Mouse (Mus musculus) CH12.LX (cell line): ENCODE measurements at regions not wholly inside any gene's neighbourhood (a gene's known extent, or its start where the extent isn't known, plus 50 kb on each side); places are given as distances from the start of the nearest gene placed in this dataset.

Source experiments
- DNase-seq: peaks from one replicate; pipeline ENCODE4 v3.0.0-alpha.2; 2013; ENCODE audit errors: extremely low read depth
- H3K27ac ChIP-seq: 2 replicates; pipeline ENCODE4 v1.5.1; 2012; ENCODE audit warnings: low read depth, mild to moderate bottlenecking, control low read depth, moderate library complexity; ENCODE audit not compliant: insufficient read depth
- H3K27me3 ChIP-seq: replicated peaks from 2 replicates; pipeline ENCODE3; 2012; ENCODE audit warnings: inconsistent platforms
- H3K36me3 ChIP-seq, 2 experiments: replicated peaks in 1 of 2; 2 replicates each; pipeline versions ENCODE3 to v1.6.1; 2012; ENCODE audit warnings: inconsistent platforms in 1 of 2, low read length in 1 of 2, mild to moderate bottlenecking in 1 of 2, mixed read lengths in 1 of 2, moderate library complexity in 1 of 2; ENCODE audit not compliant: control insufficient read depth in 1 of 2, insufficient read depth in 1 of 2
- H3K4me1 ChIP-seq, 2 experiments: 2 replicates each; pipeline ENCODE4 v1.6.1; 2012; ENCODE audit warnings: inconsistent platforms in 1 of 2, moderate library complexity in 1 of 2; ENCODE audit not compliant: insufficient read depth in 2 of 2, control insufficient read depth in 1 of 2
- H3K4me2 ChIP-seq: 2 replicates; pipeline ENCODE4 v1.6.1; 2012; ENCODE audit warnings: low read depth, mild to moderate bottlenecking, control low read depth; ENCODE audit not compliant: poor library complexity, insufficient read depth, severe bottlenecking
- H3K4me3 ChIP-seq, 3 experiments: fragments of 150-350 bp in 1 of 3; sonication (generic) in 1 of 3; replicated peaks in 1 of 3; 2 replicates each; pipeline versions ENCODE3 to v1.5.1; 2011 to 2012; ENCODE audit warnings: low read depth in 2 of 3, low read length in 2 of 3, mild to moderate bottlenecking in 2 of 3, moderate library complexity in 2 of 3, control low read depth in 1 of 3, improper control_type of control experiment in 1 of 3, inconsistent platforms in 1 of 3, mixed read lengths in 1 of 3; ENCODE audit not compliant: poor library complexity in 1 of 3
- H3K79me2 ChIP-seq: replicated peaks from 2 replicates; pipeline ENCODE4 v1.6.1; 2012; ENCODE audit warnings: mild to moderate bottlenecking, moderate library complexity; ENCODE audit not compliant: control insufficient read depth, poor library complexity, insufficient read depth, severe bottlenecking; ENCODE audit errors: extremely low read depth
- H3K9ac ChIP-seq: 2 replicates; pipeline ENCODE4 v1.6.1; 2012; ENCODE audit warnings: low read depth, mild to moderate bottlenecking, control low read depth, moderate library complexity; ENCODE audit not compliant: insufficient read depth
- H3K9me3 ChIP-seq: replicated peaks from 2 replicates; pipeline ENCODE3; 2012; ENCODE audit warnings: low read length, inconsistent platforms, mixed read lengths
- CHD1 ChIP-seq: IDR thresholded peaks from 2 replicates; pipeline ENCODE4 v1.6.1; 2012; ENCODE audit warnings: low read depth, low read length, improper control_type of control experiment, inconsistent platforms
- CTCF ChIP-seq, 2 experiments: IDR thresholded peaks in 1 of 2; conservative IDR thresholded peaks in 1 of 2; 2 replicates each; pipeline ENCODE4 v1.5.1; 2011 to 2012; ENCODE audit warnings: low read depth in 2 of 2, low read length in 2 of 2, improper control_type of control experiment in 1 of 2, inconsistent platforms in 1 of 2, mild to moderate bottlenecking in 1 of 2, moderate library complexity in 1 of 2
- EP300 ChIP-seq: IDR thresholded peaks from 2 replicates; pipeline ENCODE4 v1.6.1; 2011; ENCODE audit warnings: low read length, improper control_type of control experiment
- ETS1 ChIP-seq: conservative IDR thresholded peaks from 2 replicates; pipeline ENCODE4 v1.6.1; 2012; ENCODE audit warnings: low read depth, mild to moderate bottlenecking, inconsistent platforms, low read length, improper control_type of control experiment, moderate library complexity
- JUN ChIP-seq: IDR thresholded peaks from 2 replicates; pipeline ENCODE4 v1.6.1; 2011; ENCODE audit warnings: low read depth, mild to moderate bottlenecking, low read length, improper control_type of control experiment, moderate library complexity; ENCODE audit not compliant: insufficient read depth
- JUND ChIP-seq: conservative IDR thresholded peaks from 2 replicates; pipeline ENCODE4 v1.6.1; 2011; ENCODE audit warnings: low read depth, low read length, improper control_type of control experiment
- MYC ChIP-seq: IDR thresholded peaks from 2 replicates; pipeline ENCODE4 v1.6.1; 2011; ENCODE audit warnings: low read depth, mild to moderate bottlenecking, improper control_type of control experiment, low read length
- PAX5 ChIP-seq: IDR thresholded peaks from 2 replicates; pipeline ENCODE4 v1.6.1; 2012; ENCODE audit warnings: low read length, inconsistent platforms, mixed read lengths
- RAD21 ChIP-seq: IDR thresholded peaks from 2 replicates; pipeline ENCODE4 v1.6.1; 2011; ENCODE audit warnings: low read depth, mild to moderate bottlenecking, low read length, improper control_type of control experiment, moderate library complexity
- RCOR1 ChIP-seq: conservative IDR thresholded peaks from 2 replicates; pipeline ENCODE4 v1.6.1; 2012; ENCODE audit warnings: low read depth, mild to moderate bottlenecking, inconsistent platforms, low read length, improper control_type of control experiment
- SMC3 ChIP-seq: IDR thresholded peaks from 2 replicates; pipeline ENCODE4 v1.6.1; 2011; ENCODE audit warnings: low read depth, low read length, improper control_type of control experiment
- USF1 ChIP-seq: IDR thresholded peaks from 2 replicates; pipeline ENCODE4 v1.6.1; 2014; ENCODE audit warnings: low read depth, mild to moderate bottlenecking, inconsistent platforms, low read length, improper control_type of control experiment
- ZKSCAN1 ChIP-seq: IDR thresholded peaks from 2 replicates; pipeline ENCODE4 v1.6.1; 2012; ENCODE audit warnings: low read depth, inconsistent platforms, low read length, improper control_type of control experiment, borderline replicate concordance
- ZNF384 ChIP-seq: IDR thresholded peaks from 2 replicates; pipeline ENCODE4 v1.6.1; 2012; ENCODE audit warnings: low read depth, low read length, improper control_type of control experiment, inconsistent platforms
- dilution Hi-C: fragments of 300-500 bp; cut with MboI; formaldehyde crosslinking; loops from 2 replicates; pipeline ENCODE4 v1.14.3; 2020; ENCODE audit warnings: low sequenced_read_pairs; ENCODE audit not compliant: extremely low pct_unique_long_range_greater_than_20kb, extremely low pct_ligation_motif_present
- in situ Hi-C: fragments of 300-500 bp; cut with MboI; formaldehyde crosslinking; loops from 3 replicates; pipeline ENCODE4 v1.14.3; 2019; ENCODE audit warnings: low sequenced_read_pairs, low pct_ligation_motif_present, low pct_unique_long_range_greater_than_20kb, mixed read lengths

DNA sequence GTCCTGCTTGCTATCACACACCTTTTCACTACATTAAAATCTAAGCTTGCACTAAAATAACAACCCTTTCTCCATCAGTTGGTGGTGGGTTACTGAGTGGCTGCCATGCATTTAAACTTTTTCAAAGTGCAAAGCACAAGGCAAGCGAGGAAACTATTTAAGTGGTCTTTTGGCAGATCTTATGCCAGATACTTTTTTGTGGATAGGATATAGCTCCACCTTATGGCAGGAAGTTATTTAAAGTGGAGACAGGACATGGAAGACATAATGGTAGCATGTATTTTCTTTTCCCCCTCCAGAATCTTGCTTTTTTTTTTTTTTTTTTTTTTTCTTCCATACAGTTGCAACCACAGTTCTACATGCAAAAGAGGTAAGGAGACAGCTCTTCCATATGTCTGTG is 150.3 kb downstream of the Anxa1 start:
- no peak overlapping the region for H3K27ac ChIP-seq
- no peaks in the 10 kb centered on the region for H3K27me3 ChIP-seq
- peaks cover 0 to 10% of the 10 kb centered on the region in 2 experiments; a peak in 2 of 4 replicates for H3K4me1 ChIP-seq
- no peak overlapping the region for H3K4me3 ChIP-seq
- dilution Hi-C loops (no loop called here), in situ Hi-C loops (no loop called here)
- no peak overlapping the region for H3K4me2 ChIP-seq
- H3K9me3 ChIP-seq = no peaks in the 10 kb centered on the region
- H3K9ac ChIP-seq = no peak overlapping the region
- peak; percentile 3 for DNase-seq
- no peaks in the 10 kb centered on the region for H3K36me3 ChIP-seq
- H3K79me2 ChIP-seq = no peaks in the 10 kb centered on the region
- TF ChIP-seq RAD21 = peak; percentile 31
- peak; percentile 19; the same call in 1 of the 2 replicates for TF ChIP-seq ZNF384
- TF ChIP-seq ZKSCAN1 = no peak
- 0 out of 2 replicates have a peak, but pooled peaks have one; percentile 16 for TF ChIP-seq SMC3
- TF ChIP-seq MYC = no peak
- TF ChIP-seq CTCF (conservative IDR thresholded peaks at IDR 0.05 in 1 of 2, IDR thresholded peaks at IDR 0.05 in 1 of 2; ENCODE audit: low read depth in 2 of 2, low read length in 2 of 2) = peak in 1 of 2 experiments; percentile 34; a peak in 1 of 4 replicates

GRCm38 (mm10) chr19:20239396-20239795 is 151.3 kb downstream of the Anxa1 start:
- dilution Hi-C loops = no loop called here
- Histone ChIP-seq H3K9ac (no peak overlapping the region), H3K36me3 (no peaks in the 10 kb centered on the region), H3K27me3 (no peaks in the 10 kb centered on the region), H3K4me1 (peaks cover 0 to 10% of the 10 kb centered on the region in 2 experiments; a peak in 2 of 4 replicates), H3K79me2 (no peaks in the 10 kb centered on the region), H3K4me2 (peak overlapping the region; percentile 46; the same call in 1 of the 2 replicates), H3K4me3 (no peak overlapping the region), H3K27ac (no peak overlapping the region), H3K9me3 (no peaks in the 10 kb centered on the region)
- TF ChIP-seq JUN (peak; percentile 27; the same call in 1 of the 2 replicates), RCOR1 (no peak), CHD1 (no peak), EP300 (peak; percentile 55; the same call in 1 of the 2 replicates), JUND (peak; percentile 47; the same call in 1 of the 2 replicates), ETS1 (peak; percentile 59)
- in situ Hi-C loops = no loop called here
- DNase-seq = peak; percentile 50

DNA sequence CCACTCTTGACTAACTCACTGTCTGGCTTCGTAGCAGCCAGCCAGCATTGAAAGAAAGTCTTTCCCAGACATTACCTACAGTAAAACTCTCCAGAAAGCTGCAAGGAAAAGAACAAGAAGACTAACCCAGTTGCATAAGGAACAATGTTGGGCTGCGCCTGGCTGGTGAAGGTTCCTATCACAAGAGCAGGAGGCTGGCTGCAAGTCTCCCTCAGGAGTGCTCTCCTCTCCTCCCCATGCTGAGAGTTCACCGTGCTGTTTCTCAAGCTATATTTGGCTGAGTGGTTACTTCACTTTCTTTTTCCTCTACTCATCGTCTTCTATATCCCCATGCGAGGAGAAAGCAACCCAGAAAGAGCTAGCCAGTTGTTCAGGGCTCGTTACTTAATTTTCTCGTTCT is 164.0 kb downstream of the Anxa1 start:
- in situ Hi-C loops = no loop called here
- Histone ChIP-seq H3K27ac (no peak overlapping the region), H3K79me2 (no peaks in the 10 kb centered on the region), H3K36me3 (no peaks in the 10 kb centered on the region), H3K27me3 (no peaks in the 10 kb centered on the region), H3K9ac (no peak overlapping the region), H3K4me2 (no peak overlapping the region), H3K4me1 (no peaks in the 10 kb centered on the region), H3K4me3 (no peak overlapping the region), H3K9me3 (no peaks in the 10 kb centered on the region)
- dilution Hi-C loops = no loop called here
- no peak for DNase-seq
- TF ChIP-seq PAX5 (no peak), USF1 (no peak)
- TF ChIP-seq, all 38 proteins: peak for 0
